Mouse (Mus musculus) MEL (cell line): ENCODE results near the gene Ptgs1. TPM values are rescaled to one million over a fixed set of nuclear protein-coding genes. Genes with fewer than 3 reads are reported as not detected.

ENCODE experiments used
- DNase-seq: peaks from one replicate; pipeline ENCODE4 v3.0.0; 2011; ENCODE audit warnings: low read depth, low spot score
- H3K27ac ChIP-seq: 2 replicates; pipeline ENCODE4 v1.5.1; 2012; ENCODE audit warnings: low read depth, mild to moderate bottlenecking, control low read depth, low read length, moderate library complexity; ENCODE audit not compliant: control insufficient read depth
- H3K27me3 ChIP-seq, 2 experiments: fragments of 150-350 bp in 1 of 2; sonication (generic) in 1 of 2; 2 replicates each; pipeline ENCODE4 v1.6.1; 2012; ENCODE audit warnings: low read length in 2 of 2, mild to moderate bottlenecking in 2 of 2, improper control_type of control experiment in 1 of 2, moderate library complexity in 1 of 2; ENCODE audit not compliant: insufficient read depth in 2 of 2, control insufficient read depth in 1 of 2
- H3K36me3 ChIP-seq, 2 experiments: 2 replicates each; pipeline ENCODE4 v1.6.1; 2012 to 2014; ENCODE audit warnings: low read length in 2 of 2, improper control_type of control experiment in 1 of 2, inconsistent platforms in 1 of 2, mild to moderate bottlenecking in 1 of 2; ENCODE audit not compliant: insufficient read depth in 2 of 2, control insufficient read depth in 1 of 2
- H3K4me1 ChIP-seq, 2 experiments: fragments of 150-350 bp in 1 of 2; sonication (generic) in 1 of 2; 2 replicates each; pipeline ENCODE4 v1.6.1; 2012; ENCODE audit warnings: low read length in 2 of 2, improper control_type of control experiment in 1 of 2, mild to moderate bottlenecking in 1 of 2; ENCODE audit not compliant: insufficient read depth in 2 of 2, control insufficient read depth in 1 of 2
- H3K4me3 ChIP-seq, 2 experiments: fragments of 150-350 bp in 1 of 2; sonication (generic) in 1 of 2; 2 replicates each; pipeline ENCODE4 v1.5.1; 2012; ENCODE audit warnings: low read depth in 2 of 2, low read length in 2 of 2, mild to moderate bottlenecking in 2 of 2, moderate library complexity in 2 of 2, control low read depth in 1 of 2, improper control_type of control experiment in 1 of 2; ENCODE audit not compliant: control insufficient read depth in 1 of 2, insufficient read depth in 1 of 2
- H3K79me2 ChIP-seq: 2 replicates; pipeline ENCODE4 v1.6.1; 2012; ENCODE audit warnings: mild to moderate bottlenecking, low read length, moderate library complexity; ENCODE audit not compliant: control insufficient read depth, poor library complexity, insufficient read depth
- H3K9ac ChIP-seq: 2 replicates; pipeline ENCODE4 v1.6.1; 2012; ENCODE audit warnings: low read depth, mild to moderate bottlenecking, control low read depth, low read length, moderate library complexity; ENCODE audit not compliant: control insufficient read depth, poor library complexity, severe bottlenecking
- H3K9me3 ChIP-seq: fragments of 150-350 bp; sonication (generic); replicated peaks from 2 replicates; pipeline ENCODE4 v1.6.1; 2012; ENCODE audit warnings: mild to moderate bottlenecking, low read length, improper control_type of control experiment, moderate library complexity; ENCODE audit not compliant: insufficient read depth
- BHLHE40 ChIP-seq: IDR thresholded peaks from 2 replicates; pipeline ENCODE4 v1.6.1; 2012; ENCODE audit warnings: low read depth, mild to moderate bottlenecking, inconsistent platforms, low read length, improper control_type of control experiment, borderline replicate concordance
- CHD1 ChIP-seq: IDR thresholded peaks from 2 replicates; pipeline ENCODE4 v1.6.1; 2012; ENCODE audit warnings: low read depth, mild to moderate bottlenecking, inconsistent platforms, low read length, improper control_type of control experiment
- E2F4 ChIP-seq: IDR thresholded peaks from 2 replicates; pipeline ENCODE4 v1.6.1; 2011; ENCODE audit warnings: low read depth, low read length, improper control_type of control experiment, borderline replicate concordance
- ETS1 ChIP-seq: IDR thresholded peaks from 2 replicates; pipeline ENCODE4 v1.6.1; 2012; ENCODE audit warnings: low read depth, mild to moderate bottlenecking, inconsistent platforms, low read length, improper control_type of control experiment, moderate library complexity
- GABPA ChIP-seq: IDR thresholded peaks from 2 replicates; pipeline ENCODE4 v1.6.1; 2012; ENCODE audit warnings: low read depth, mild to moderate bottlenecking, inconsistent platforms, low read length, improper control_type of control experiment, moderate library complexity
- GATA1 ChIP-seq: IDR thresholded peaks from 2 replicates; pipeline ENCODE4 v1.6.1; 2011; ENCODE audit warnings: low read depth, low read length, improper control_type of control experiment
- HCFC1 ChIP-seq: IDR thresholded peaks from 2 replicates; pipeline ENCODE4 v1.6.1; 2012; ENCODE audit warnings: low read depth, mild to moderate bottlenecking, inconsistent platforms, low read length, improper control_type of control experiment, moderate library complexity
- MAZ ChIP-seq: IDR thresholded peaks from 2 replicates; pipeline ENCODE4 v1.6.1; 2012; ENCODE audit warnings: low read depth, mild to moderate bottlenecking, inconsistent platforms, low read length, improper control_type of control experiment
- MYB ChIP-seq: IDR thresholded peaks from 2 replicates; pipeline ENCODE4 v1.6.1; 2011; ENCODE audit warnings: mild to moderate bottlenecking, low read depth, low read length, improper control_type of control experiment
- NELFE ChIP-seq: IDR thresholded peaks from 2 replicates; pipeline ENCODE4 v1.6.1; 2011; ENCODE audit warnings: low read depth, low read length, improper control_type of control experiment
- POLR2AphosphoS5 ChIP-seq: IDR thresholded peaks from 2 replicates; pipeline ENCODE4 v1.6.1; 2012; ENCODE audit warnings: low read depth, borderline replicate concordance, mild to moderate bottlenecking, inconsistent platforms, low read length, moderate library complexity, mixed read lengths
- SIN3A ChIP-seq: IDR thresholded peaks from 2 replicates; pipeline ENCODE4 v1.6.1; 2012; ENCODE audit warnings: low read length, improper control_type of control experiment, inconsistent platforms
- SMC3 ChIP-seq: IDR thresholded peaks from 2 replicates; pipeline ENCODE4 v1.6.1; 2011; ENCODE audit warnings: low read depth, low read length, improper control_type of control experiment
- TAL1 ChIP-seq: IDR thresholded peaks from 2 replicates; pipeline ENCODE4 v1.6.1; 2012; ENCODE audit warnings: mild to moderate bottlenecking, inconsistent platforms, low read length, moderate library complexity, mixed read lengths
- TBP ChIP-seq: IDR thresholded peaks from 2 replicates; pipeline ENCODE4 v1.8.0; 2011; ENCODE audit warnings: low read depth, low read length, improper control_type of control experiment
- TCF12 ChIP-seq: IDR thresholded peaks from 2 replicates; pipeline ENCODE4 v1.6.1; 2014; ENCODE audit warnings: low read depth, mild to moderate bottlenecking, inconsistent platforms, low read length, improper control_type of control experiment, moderate library complexity
- ZNF384 ChIP-seq: IDR thresholded peaks from 2 replicates; pipeline ENCODE4 v1.6.1; 2012; ENCODE audit warnings: low read depth, mild to moderate bottlenecking, inconsistent platforms, low read length, improper control_type of control experiment
- polyA plus RNA-seq, 2 experiments: library from polyadenylated mRNA; stranded (reverse) in 1 of 2; unstranded in 1 of 2; fragments of >175 nt in 1 of 2; fragments of >200 nt in 1 of 2; gene quantifications; 2 replicates each; pipeline versions ENCODE4 v1.2.1 to v1.2.4; 2012; ENCODE audit warnings: low replicate concordance in 2 of 2, low read depth in 1 of 2; ENCODE audit not compliant: insufficient read length in 2 of 2, insufficient read depth in 1 of 2, missing spikeins in 1 of 2
- total RNA-seq: library from RNA; depleted of rRNA; stranded (reverse); fragments of 300-350 nt; gene quantifications from 2 replicates; pipeline ENCODE4 v1.2.3, GENCODE M21; 2012

Gene Ptgs1
- total and polyA plus RNA-seq, 3 experiments, result 3.9 to 20.0 TPM; not detected in 1

DNA sequence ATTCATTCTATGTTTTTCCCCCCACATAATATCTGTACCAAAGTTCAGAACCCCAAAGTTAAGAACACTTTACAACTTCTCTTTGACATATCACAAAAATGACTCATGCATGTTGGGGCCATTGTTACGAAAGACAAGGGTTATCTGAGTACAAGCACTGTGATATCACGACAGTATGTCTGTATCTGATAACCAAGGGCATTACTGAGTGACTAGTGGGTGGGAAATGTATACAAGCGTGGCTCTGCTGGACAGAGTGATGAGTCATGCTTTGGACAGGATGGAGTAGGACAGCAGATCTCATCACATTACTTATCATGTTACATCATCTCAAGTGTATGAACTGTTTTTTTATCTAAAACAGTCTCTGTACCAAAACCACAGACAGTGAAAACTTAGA, 48.5 kb downstream of the Ptgs1 start:
- Histone ChIP-seq H3K27me3 (no peaks in the 10 kb centered on the region; a peak in 1 of 4 replicates), H3K9me3 (no peaks in the 10 kb centered on the region), H3K9ac (no peak overlapping the region), H3K4me1 (no peaks in the 10 kb centered on the region), H3K79me2 (no peaks in the 10 kb centered on the region), H3K4me3 (no peak overlapping the region), H3K27ac (no peak overlapping the region), H3K36me3 (no peaks in the 10 kb centered on the region)
- TF ChIP-seq GATA1 (peak; percentile 29; the same call in 1 of the 2 replicates), E2F4 (no peak), MAZ (no peak), POLR2AphosphoS5 (no peak), BHLHE40 (no peak), TAL1 (no peak), TCF12 (0 out of 2 replicates have a peak, but pooled peaks have one; percentile 13), SMC3 (no peak)
- peak; percentile 9 for DNase-seq

DNA sequence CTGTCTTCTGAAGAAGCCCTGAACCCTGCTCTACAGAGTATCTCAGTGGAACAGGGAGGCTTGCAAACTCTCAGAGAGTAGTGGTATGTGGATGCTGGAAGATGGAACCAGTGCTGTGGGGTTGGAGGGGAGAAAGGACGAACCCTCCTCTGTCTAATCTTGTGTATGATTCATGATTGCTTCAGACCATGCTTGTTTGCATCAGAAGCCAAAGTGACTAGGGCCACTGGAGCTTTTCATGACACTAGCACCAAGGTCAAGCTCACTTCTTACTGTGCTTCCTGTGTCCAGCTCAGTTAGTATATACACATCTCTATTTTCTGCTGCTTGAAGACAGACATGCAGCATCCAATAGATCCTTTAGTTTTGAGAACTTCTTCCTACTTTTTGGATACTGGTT, 50.9 kb downstream of the Ptgs1 start:
- H3K4me3 ChIP-seq, result no peak overlapping the region
- no peaks in the 10 kb centered on the region for H3K36me3 ChIP-seq
- H3K27ac ChIP-seq, result no peak overlapping the region
- H3K4me1 ChIP-seq, result no peaks in the 10 kb centered on the region
- no peak for TF ChIP-seq NELFE
- TF ChIP-seq CHD1, result no peak
- TF ChIP-seq ZNF384, result no peak
- TF ChIP-seq ETS1, result no peak
- no peak for TF ChIP-seq TCF12
- TF ChIP-seq TBP, result no peak
- TF ChIP-seq HCFC1, result no peak
- no peak for TF ChIP-seq MYB
- no peak for TF ChIP-seq SIN3A
- no peak for TF ChIP-seq GABPA
- TF ChIP-seq, all 39 proteins: peak for 0
- no peaks in the 10 kb centered on the region for H3K9me3 ChIP-seq
- no peaks in the 10 kb centered on the region; a peak in 1 of 4 replicates for H3K27me3 ChIP-seq
- no peak overlapping the region for H3K9ac ChIP-seq
- H3K79me2 ChIP-seq, result no peaks in the 10 kb centered on the region
- no peak for DNase-seq
